Mouse (Mus musculus): Measurements from ENCODE around the gene Tmem150c. TPM values are rescaled to one million over a fixed set of nuclear protein-coding genes. Genes with fewer than 3 reads are reported as not detected.

The Tmem150c gene
- 1.3 and 1.6 TPM in 2 replicates for polyA plus RNA-seq (2014; fragmentation: Nextera tagmentation; extraction: Ambion mirVana)

- peak; percentile 37; the same call in 1 of the 2 replicates for ATAC-seq (replicated peaks; ENCODE audit: insufficient number of reproducible peaks, low FRiP score, low TSS enrichment, low read depth)
- Histone ChIP-seq H3K4me1 (ENCODE audit: control insufficient read depth, insufficient read depth, low read length) (no peaks in the 10 kb centered on the region; the same call in 1 of the 2 replicates), H3K4me2 (ENCODE audit: low read depth, low read length) (peak within 1 kb of the TSS; percentile 100), H3K9me3 (replicated peaks; ENCODE audit: control insufficient read depth, low read length) (no peaks in the 10 kb centered on the region), H3K36me3 (replicated peaks; ENCODE audit: control insufficient read depth, insufficient read depth, low read depth, low read length) (no peaks in the 10 kb centered on the region), H3K27ac (replicated peaks; ENCODE audit: low read depth, low read length) (no peak within 1 kb of the TSS), H3K4me3 (ENCODE audit: low read depth, low read length) (peak within 1 kb of the TSS; percentile 72), H3K9ac (replicated peaks; ENCODE audit: low read length) (peak within 1 kb of the TSS; percentile 68), H3K27me3 (ENCODE audit: control insufficient read depth, insufficient read depth, low read length) (peaks cover 19% of the 10 kb centered on the region)
- WGBS: 7% methylated on average over 6 of the region's 6 CpGs
- no peak for DNase-seq (ENCODE audit: low spot score)
These were observed at the start of gene Tmem150c for GRCm38 (mm10) chr5:100159638-100159973. Gene Tmem150c (minus strand): TSS chr5:100159808.

GRCm38 (mm10) chr5:100209093-100209492 is 49.5 kb upstream of the Tmem150c start:
- ATAC-seq (replicated peaks; ENCODE audit: insufficient number of reproducible peaks, low FRiP score, low TSS enrichment, low read depth): no peak
- no peak for DNase-seq (ENCODE audit: low spot score)
- Histone ChIP-seq H3K4me3 (ENCODE audit: low read depth, low read length) (no peak overlapping the region), H3K9me3 (replicated peaks; ENCODE audit: control insufficient read depth, low read length) (no peaks in the 10 kb centered on the region), H3K9ac (replicated peaks; ENCODE audit: low read length) (no peak overlapping the region), H3K4me1 (ENCODE audit: control insufficient read depth, insufficient read depth, low read length) (no peaks in the 10 kb centered on the region), H3K36me3 (replicated peaks; ENCODE audit: control insufficient read depth, insufficient read depth, low read depth, low read length) (no peaks in the 10 kb centered on the region), H3K4me2 (ENCODE audit: low read depth, low read length) (no peak overlapping the region), H3K27me3 (ENCODE audit: control insufficient read depth, insufficient read depth, low read length) (no peaks in the 10 kb centered on the region), H3K27ac (replicated peaks; ENCODE audit: low read depth, low read length) (no peak overlapping the region)
- WGBS: 71% methylated on average over 7 of the region's 7 CpGs

- H3K4me3 ChIP-seq (ENCODE audit: low read depth, low read length): no peak overlapping the region
These were observed 47.1 kb upstream of the Tmem150c start for GRCm38 (mm10) chr5:100206675-100207074.

DNA sequence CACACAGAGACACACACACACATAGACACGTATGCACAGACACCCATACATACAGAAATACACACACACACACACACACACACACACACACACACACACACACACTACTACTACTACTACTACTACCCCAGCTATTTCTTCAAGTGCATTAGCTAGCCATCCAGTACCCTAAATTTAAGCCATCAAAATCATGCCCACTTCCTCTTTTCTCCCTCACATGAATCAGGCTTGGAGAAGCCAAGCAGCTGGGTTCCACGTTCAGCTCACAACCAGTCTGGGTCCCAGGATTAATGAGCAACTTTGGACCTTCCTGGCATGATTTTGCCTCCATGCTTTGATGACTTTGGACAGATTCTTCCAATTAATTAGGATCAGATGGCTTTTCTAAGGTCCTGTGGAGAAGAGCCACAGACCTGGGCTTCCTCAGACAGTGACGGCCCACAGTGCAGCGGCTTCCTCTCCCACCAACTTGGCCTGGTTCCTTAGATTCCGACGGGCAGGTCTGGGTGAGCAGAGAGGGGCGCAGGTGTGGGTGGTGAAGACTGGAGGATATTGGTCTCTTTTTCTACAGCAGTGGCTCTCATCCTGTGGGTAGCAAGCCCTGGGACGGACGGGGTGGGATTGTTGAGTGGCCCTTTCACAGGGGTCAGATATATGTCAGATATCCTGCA is 46.0 kb upstream of the Tmem150c start:
- Histone ChIP-seq H3K9me3 (replicated peaks; ENCODE audit: control insufficient read depth, low read length) (no peaks in the 10 kb centered on the region), H3K4me1 (ENCODE audit: control insufficient read depth, insufficient read depth, low read length) (no peaks in the 10 kb centered on the region), H3K4me3 (ENCODE audit: low read depth, low read length) (no peak overlapping the region), H3K36me3 (replicated peaks; ENCODE audit: control insufficient read depth, insufficient read depth, low read depth, low read length) (no peaks in the 10 kb centered on the region), H3K4me2 (ENCODE audit: low read depth, low read length) (no peak overlapping the region), H3K27ac (replicated peaks; ENCODE audit: low read depth, low read length) (no peak overlapping the region), H3K9ac (replicated peaks; ENCODE audit: low read length) (no peak overlapping the region), H3K27me3 (ENCODE audit: control insufficient read depth, insufficient read depth, low read length) (no peaks in the 10 kb centered on the region)
- no peak for DNase-seq (ENCODE audit: low spot score)
- ATAC-seq (replicated peaks; ENCODE audit: insufficient number of reproducible peaks, low FRiP score, low TSS enrichment, low read depth): no peak
- 81% methylated on average over 9 of the region's 9 CpGs for WGBS

More at GRCm38 (mm10) chr5:100206675-100207074, 47.1 kb upstream of the Tmem150c start:
- Histone ChIP-seq H3K4me2 (ENCODE audit: low read depth, low read length) (no peak overlapping the region), H3K9ac (replicated peaks; ENCODE audit: low read length) (no peak overlapping the region), H3K36me3 (replicated peaks; ENCODE audit: control insufficient read depth, insufficient read depth, low read depth, low read length) (no peaks in the 10 kb centered on the region), H3K27ac (replicated peaks; ENCODE audit: low read depth, low read length) (no peak overlapping the region), H3K27me3 (ENCODE audit: control insufficient read depth, insufficient read depth, low read length) (no peaks in the 10 kb centered on the region), H3K9me3 (replicated peaks; ENCODE audit: control insufficient read depth, low read length) (no peaks in the 10 kb centered on the region), H3K4me1 (ENCODE audit: control insufficient read depth, insufficient read depth, low read length) (no peaks in the 10 kb centered on the region)
- 75% methylated on average over 6 of the region's 6 CpGs for WGBS
- ATAC-seq (replicated peaks; ENCODE audit: insufficient number of reproducible peaks, low FRiP score, low TSS enrichment, low read depth) (no peak), DNase-seq (ENCODE audit: low spot score) (no peak)

- Histone ChIP-seq H3K4me2 (ENCODE audit: low read depth, low read length) (no peak overlapping the region), H3K27ac (replicated peaks; ENCODE audit: low read depth, low read length) (no peak overlapping the region), H3K9ac (replicated peaks; ENCODE audit: low read length) (no peak overlapping the region), H3K36me3 (replicated peaks; ENCODE audit: control insufficient read depth, insufficient read depth, low read depth, low read length) (no peaks in the 10 kb centered on the region), H3K27me3 (ENCODE audit: control insufficient read depth, insufficient read depth, low read length) (no peaks in the 10 kb centered on the region), H3K4me3 (ENCODE audit: low read depth, low read length) (no peak overlapping the region), H3K9me3 (replicated peaks; ENCODE audit: control insufficient read depth, low read length) (no peaks in the 10 kb centered on the region), H3K4me1 (ENCODE audit: control insufficient read depth, insufficient read depth, low read length) (peaks cover 3% of the 10 kb centered on the region; the same call in 1 of the 2 replicates)
- 65% methylated on average over 5 of the region's 5 CpGs for WGBS
- DNase-seq (ENCODE audit: low spot score) (no peak), ATAC-seq (replicated peaks; ENCODE audit: insufficient number of reproducible peaks, low FRiP score, low TSS enrichment, low read depth) (no peak)
These were observed 41.2 kb upstream of the Tmem150c start for GRCm38 (mm10) chr5:100200805-100201204.

DNA sequence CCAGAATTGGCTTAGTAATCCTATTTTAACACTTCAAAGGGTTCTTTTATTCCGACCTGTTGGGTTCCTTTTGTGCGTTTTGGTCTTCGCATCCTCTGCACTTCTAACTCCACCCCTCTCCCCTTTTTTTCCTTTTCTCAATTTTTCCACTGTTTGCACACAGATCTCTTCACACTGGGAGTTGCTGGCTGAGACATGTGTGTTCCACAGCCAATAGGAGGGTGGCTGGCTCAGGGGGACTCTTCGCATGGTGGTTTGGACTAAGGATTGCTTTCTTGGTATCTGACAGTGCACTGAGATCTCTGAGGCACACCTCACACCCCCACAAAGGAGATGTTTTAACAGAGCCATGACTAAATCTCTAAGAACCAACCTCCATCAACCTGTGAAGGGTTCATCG is 40.7 kb upstream of the Tmem150c start:
- Histone ChIP-seq H3K27me3 (ENCODE audit: control insufficient read depth, insufficient read depth, low read length) (no peaks in the 10 kb centered on the region), H3K36me3 (replicated peaks; ENCODE audit: control insufficient read depth, insufficient read depth, low read depth, low read length) (no peaks in the 10 kb centered on the region), H3K4me3 (ENCODE audit: low read depth, low read length) (no peak overlapping the region), H3K9ac (replicated peaks; ENCODE audit: low read length) (no peak overlapping the region), H3K4me2 (ENCODE audit: low read depth, low read length) (no peak overlapping the region), H3K4me1 (ENCODE audit: control insufficient read depth, insufficient read depth, low read length) (peaks cover 3% of the 10 kb centered on the region; the same call in 1 of the 2 replicates), H3K27ac (replicated peaks; ENCODE audit: low read depth, low read length) (no peak overlapping the region), H3K9me3 (replicated peaks; ENCODE audit: control insufficient read depth, low read length) (no peaks in the 10 kb centered on the region)
- no peak for ATAC-seq (replicated peaks; ENCODE audit: insufficient number of reproducible peaks, low FRiP score, low TSS enrichment, low read depth)
- DNase-seq (ENCODE audit: low spot score): no peak
- 59% methylated on average over 5 of the region's 5 CpGs for WGBS

GRCm38 (mm10) chr5:100199092-100199853 is 39.7 kb upstream of the Tmem150c start:
- no peak for DNase-seq (ENCODE audit: low spot score)
- Histone ChIP-seq H3K9ac (replicated peaks; ENCODE audit: low read length) (no peak overlapping the region), H3K4me1 (ENCODE audit: control insufficient read depth, insufficient read depth, low read length) (peaks cover 3% of the 10 kb centered on the region; the same call in 1 of the 2 replicates), H3K36me3 (replicated peaks; ENCODE audit: control insufficient read depth, insufficient read depth, low read depth, low read length) (no peaks in the 10 kb centered on the region), H3K9me3 (replicated peaks; ENCODE audit: control insufficient read depth, low read length) (no peaks in the 10 kb centered on the region), H3K27me3 (ENCODE audit: control insufficient read depth, insufficient read depth, low read length) (no peaks in the 10 kb centered on the region), H3K4me3 (ENCODE audit: low read depth, low read length) (no peak overlapping the region), H3K27ac (replicated peaks; ENCODE audit: low read depth, low read length) (no peak overlapping the region), H3K4me2 (ENCODE audit: low read depth, low read length) (no peak overlapping the region)
- ATAC-seq (replicated peaks; ENCODE audit: insufficient number of reproducible peaks, low FRiP score, low TSS enrichment, low read depth): no peak
- 76% methylated on average over 7 of the region's 7 CpGs for WGBS

DNA sequence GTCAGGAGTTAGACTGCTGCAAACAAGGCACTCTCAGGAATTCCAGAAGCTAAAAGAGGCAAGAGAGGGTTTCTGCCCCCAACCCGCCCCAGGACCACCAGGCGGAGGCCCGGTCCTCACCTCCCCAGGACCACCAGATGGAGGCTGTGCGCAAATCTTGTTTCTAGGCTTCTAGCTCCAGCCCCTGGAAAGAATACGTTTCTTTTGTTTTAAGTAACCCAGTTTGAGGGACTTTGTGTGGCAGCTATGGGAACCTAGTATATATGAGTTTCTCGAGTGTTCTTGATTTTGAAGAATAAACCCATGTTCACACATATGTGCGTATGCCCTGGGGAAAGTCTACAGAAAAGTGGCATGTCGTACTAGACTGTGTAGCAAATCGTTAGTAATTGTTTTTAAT is 37.9 kb upstream of the Tmem150c start:
- Histone ChIP-seq H3K36me3 (replicated peaks; ENCODE audit: control insufficient read depth, insufficient read depth, low read depth, low read length) (no peaks in the 10 kb centered on the region), H3K27me3 (ENCODE audit: control insufficient read depth, insufficient read depth, low read length) (no peaks in the 10 kb centered on the region), H3K4me1 (ENCODE audit: control insufficient read depth, insufficient read depth, low read length) (peaks cover 3% of the 10 kb centered on the region; the same call in 1 of the 2 replicates), H3K4me2 (ENCODE audit: low read depth, low read length) (no peak overlapping the region), H3K9ac (replicated peaks; ENCODE audit: low read length) (peak overlapping the region; percentile 23; the same call in 1 of the 2 replicates), H3K4me3 (ENCODE audit: low read depth, low read length) (no peak overlapping the region), H3K9me3 (replicated peaks; ENCODE audit: control insufficient read depth, low read length) (no peaks in the 10 kb centered on the region), H3K27ac (replicated peaks; ENCODE audit: low read depth, low read length) (no peak overlapping the region; the same call in 1 of the 2 replicates)
- DNase-seq (ENCODE audit: low spot score) (no peak), ATAC-seq (replicated peaks; ENCODE audit: insufficient number of reproducible peaks, low FRiP score, low TSS enrichment, low read depth) (no peak)
- WGBS: 67% methylated on average over 9 of the region's 9 CpGs

All from embryonic facial prominence, embryonic 11.5 days (tissue).